10 mouse cellular contexts compared by ENCODE assay signal in genomic region chr17:27610679-27611518, GRCm38 (mm10). TPM values are rescaled to one million over a fixed set of nuclear protein-coding genes. Genes with fewer than 3 reads are reported as not detected.
A peak's percentile ranks its signal among the peaks of the same experiment; 100 is the strongest.
DNase-seq lines count a peak whose midpoint lies in the region; ATAC-seq and TF ChIP-seq lines count a peak whose summit lies in the region.
"Had no signal": no experiment of that assay in that cellular context is flagged by ENCODE, and none has a peak within 500 bp of the region (broad histone marks: within the 10 kb centered on the region; RNA-seq: fewer than 3 reads in every experiment).

No protein-coding gene starts in this region.

- H3K27ac ChIP-seq in heart, embryonic 10.5 days = peak overlapping the region; percentile 42; the same call in 1 of the 2 replicates
- 0 out of 2 replicates have a peak overlapping the region, but pooled peaks have one; percentile 4 for H3K27ac ChIP-seq in midbrain, embryonic 12.5 days (replicated peaks)
- no peak overlapping the region for H3K27ac ChIP-seq in midbrain, embryonic 10.5 days (replicated peaks)
- no peak overlapping the region for H3K27ac ChIP-seq in stomach, postnatal 0 days (replicated peaks)
- H3K27ac ChIP-seq: liver, embryonic 15.5 days had no signal

- H3K9ac ChIP-seq in midbrain, embryonic 12.5 days (replicated peaks) = no peak overlapping the region
- no peak overlapping the region for H3K9ac ChIP-seq in stomach, postnatal 0 days (ENCODE audit: low read length)
- H3K9ac ChIP-seq: liver, embryonic 15.5 days had no signal

- TF ChIP-seq CTCF in stomach, postnatal 0 days (IDR thresholded peaks at IDR 0.05; ENCODE audit: low read depth) = no peak

- 61% methylated on average over 10 of the region's 10 CpGs for WGBS in heart, embryonic 10.5 days
- 87% methylated on average over 10 of the region's 10 CpGs for WGBS in midbrain, embryonic 12.5 days
- WGBS in midbrain, embryonic 10.5 days = 89% methylated on average over 10 of the region's 10 CpGs
- 72% methylated on average over 10 of the region's 10 CpGs for WGBS in stomach, postnatal 0 days

- no peak for TF ChIP-seq EP300 in stomach, postnatal 0 days (optimal IDR thresholded peaks at IDR 0.05)

- H3K36me3 ChIP-seq in heart, embryonic 10.5 days = peaks cover 11% of the 10 kb centered on the region
- H3K36me3 ChIP-seq in midbrain, embryonic 12.5 days = peaks cover 5% of the 10 kb centered on the region
- H3K36me3 ChIP-seq in midbrain, embryonic 10.5 days = peaks cover 48% of the 10 kb centered on the region
- H3K36me3 ChIP-seq in stomach, postnatal 0 days (ENCODE audit: control insufficient read depth, insufficient read depth, low read length) = no peaks in the 10 kb centered on the region; the same call in 1 of the 2 replicates

- DNase-seq in heart, embryonic 10.5 days (ENCODE audit: low spot score) = no peak
- DNase-seq in heart, adult 9 months (ENCODE audit: low spot score in 2 of 2) = no peak
- no peak for DNase-seq in midbrain, embryonic 10.5 days (ENCODE audit: low spot score)
- peak; percentile 80 to 88 for DNase-seq in left cerebral cortex, postnatal 14 days (ENCODE audit: low spot score in 2 of 2)
- DNase-seq in stomach, postnatal 0 days (ENCODE audit: low spot score) = no peak
- no peak for DNase-seq in embryo, embryonic 10 days (ENCODE audit: low spot score)
- DNase-seq in MN1 (ENCODE audit: low spot score) = no peak
- DNase-seq: adrenal gland, adult 8-10 months had no signal

- no peaks in the 10 kb centered on the region for H3K27me3 ChIP-seq in heart, embryonic 10.5 days (ENCODE audit: insufficient read depth, poor library complexity, severe bottlenecking)
- H3K27me3 ChIP-seq in midbrain, embryonic 12.5 days = no peaks in the 10 kb centered on the region
- H3K27me3 ChIP-seq in midbrain, embryonic 10.5 days (ENCODE audit: low read depth, poor library complexity, severe bottlenecking) = no peaks in the 10 kb centered on the region
- H3K27me3 ChIP-seq in stomach, postnatal 0 days (ENCODE audit: control insufficient read depth, insufficient read depth, low read length) = no peaks in the 10 kb centered on the region
- H3K27me3 ChIP-seq: liver, embryonic 15.5 days had no signal

- peaks cover 68% of the 10 kb centered on the region for H3K4me1 ChIP-seq in heart, embryonic 10.5 days
- peaks cover 25% of the 10 kb centered on the region for H3K4me1 ChIP-seq in midbrain, embryonic 12.5 days
- peaks cover 30% of the 10 kb centered on the region for H3K4me1 ChIP-seq in midbrain, embryonic 10.5 days
- no peaks in the 10 kb centered on the region for H3K4me1 ChIP-seq in stomach, postnatal 0 days (replicated peaks; ENCODE audit: control insufficient read depth, insufficient read depth)

- intact Hi-C loops in left cerebral cortex, postnatal 14 days (cut with DNase I) = no loop called here

- no peak for ATAC-seq in midbrain, embryonic 12.5 days (ENCODE audit: low FRiP score, low read depth)
- no peak for ATAC-seq in stomach, postnatal 0 days (ENCODE audit: low FRiP score, low TSS enrichment)

- no peak overlapping the region for H3K4me3 ChIP-seq in heart, embryonic 10.5 days
- no peak overlapping the region for H3K4me3 ChIP-seq in midbrain, embryonic 12.5 days
- H3K4me3 ChIP-seq in midbrain, embryonic 10.5 days = no peak overlapping the region
- no peak overlapping the region for H3K4me3 ChIP-seq in stomach, postnatal 0 days (ENCODE audit: low read depth, low read length)
- H3K4me3 ChIP-seq: liver, embryonic 15.5 days had no signal

- H3K9me3 ChIP-seq in heart, embryonic 10.5 days = no peaks in the 10 kb centered on the region
- H3K9me3 ChIP-seq in midbrain, embryonic 12.5 days = no peaks in the 10 kb centered on the region
- no peaks in the 10 kb centered on the region for H3K9me3 ChIP-seq in midbrain, embryonic 10.5 days (replicated peaks)
- H3K9me3 ChIP-seq in stomach, postnatal 0 days (ENCODE audit: control insufficient read depth, low read length) = no peaks in the 10 kb centered on the region
- H3K9me3 ChIP-seq: liver, embryonic 15.5 days had no signal

- H3K4me2 ChIP-seq in midbrain, embryonic 12.5 days (replicated peaks) = no peak overlapping the region
- no peak overlapping the region for H3K4me2 ChIP-seq in stomach, postnatal 0 days (replicated peaks; ENCODE audit: low read depth)
- H3K4me2 ChIP-seq: liver, embryonic 15.5 days had no signal

RNA-seq across cellular contexts. Expression of gene Nudt3, which starts 12.4 kb away (rescaled TPM):
- 89.7 and 107 TPM in 2 replicates for polyA plus RNA-seq in heart, embryonic 10.5 days (2016; fragmentation: Nextera tagmentation; extraction: Ambion mirVana)
- polyA plus RNA-seq in midbrain, embryonic 12.5 days (2016; fragmentation: Nextera tagmentation; extraction: Ambion mirVana) = 189 and 196 TPM in 2 replicates
- 90.0 and 109 TPM in 2 replicates for polyA plus RNA-seq in midbrain, embryonic 10.5 days (2016; fragmentation: Nextera tagmentation; extraction: Ambion mirVana)
- 100 to 1,000 TPM; 514 to 519 TPM for total RNA-seq in left cerebral cortex, postnatal 14 days (2021)
- 40.6 and 43.9 TPM in 2 replicates for polyA plus RNA-seq in stomach, postnatal 0 days (2015; fragmentation: Nextera tagmentation; extraction: Ambion mirVana)

RNA-seq across cellular contexts. Expression of gene RPS10-NUDT3, which starts 24.1 kb away (rescaled TPM):
- not detected in 2 replicates for polyA plus RNA-seq in heart, embryonic 10.5 days (2016; fragmentation: Nextera tagmentation; extraction: Ambion mirVana)
- not detected in 2 replicates for polyA plus RNA-seq in midbrain, embryonic 12.5 days (2016; fragmentation: Nextera tagmentation; extraction: Ambion mirVana)
- polyA plus RNA-seq in midbrain, embryonic 10.5 days (2016; fragmentation: Nextera tagmentation; extraction: Ambion mirVana) = not detected in 2 replicates
- not detected for total RNA-seq in left cerebral cortex, postnatal 14 days (2021)
- polyA plus RNA-seq in stomach, postnatal 0 days (2015; fragmentation: Nextera tagmentation; extraction: Ambion mirVana) = not detected in 2 replicates
- total RNA-seq: adrenal gland, adult 8-10 months had no signal
- polyA plus RNA-seq: liver, embryonic 15.5 days had no signal

RNA-seq across cellular contexts. Expression of gene Rps10, which starts 25.6 kb away (rescaled TPM):
- 629 and 734 TPM in 2 replicates for polyA plus RNA-seq in heart, embryonic 10.5 days (2016; fragmentation: Nextera tagmentation; extraction: Ambion mirVana)
- 694 and 702 TPM in 2 replicates for polyA plus RNA-seq in midbrain, embryonic 12.5 days (2016; fragmentation: Nextera tagmentation; extraction: Ambion mirVana)
- 731 and 876 TPM in 2 replicates for polyA plus RNA-seq in midbrain, embryonic 10.5 days (2016; fragmentation: Nextera tagmentation; extraction: Ambion mirVana)
- 100 to 1,000 TPM; 387 to 414 TPM for total RNA-seq in left cerebral cortex, postnatal 14 days (2021)
- 828 and 879 TPM in 2 replicates for polyA plus RNA-seq in stomach, postnatal 0 days (2015; fragmentation: Nextera tagmentation; extraction: Ambion mirVana)

RNA-seq across cellular contexts. Expression of gene Pacsin1, which starts 44.4 kb away (rescaled TPM):
- polyA plus RNA-seq in heart, embryonic 10.5 days (2016; fragmentation: Nextera tagmentation; extraction: Ambion mirVana) = 2.1 and 3.3 TPM in 2 replicates
- polyA plus RNA-seq in midbrain, embryonic 12.5 days (2016; fragmentation: Nextera tagmentation; extraction: Ambion mirVana) = 6.3 and 6.7 TPM in 2 replicates
- polyA plus RNA-seq in midbrain, embryonic 10.5 days (2016; fragmentation: Nextera tagmentation; extraction: Ambion mirVana) = 3.1 and 3.3 TPM in 2 replicates
- total RNA-seq in left cerebral cortex, postnatal 14 days (2021) = 100 to 1,000 TPM; 349 to 352 TPM
- 1.2 and 1.4 TPM in 2 replicates for polyA plus RNA-seq in stomach, postnatal 0 days (2015; fragmentation: Nextera tagmentation; extraction: Ambion mirVana)

RNA-seq across cellular contexts. Expression of gene AI413582, which starts 45.3 kb away (rescaled TPM):
- polyA plus RNA-seq in heart, embryonic 10.5 days (2016; fragmentation: Nextera tagmentation; extraction: Ambion mirVana) = 19.7 and 21.0 TPM in 2 replicates
- 18.9 and 20.7 TPM in 2 replicates for polyA plus RNA-seq in midbrain, embryonic 12.5 days (2016; fragmentation: Nextera tagmentation; extraction: Ambion mirVana)
- 16.4 and 19.2 TPM in 2 replicates for polyA plus RNA-seq in midbrain, embryonic 10.5 days (2016; fragmentation: Nextera tagmentation; extraction: Ambion mirVana)
- total RNA-seq in left cerebral cortex, postnatal 14 days (2021) = 10 to 100 TPM; 92.2 to 97.5 TPM
- 37.1 and 37.7 TPM in 2 replicates for polyA plus RNA-seq in stomach, postnatal 0 days (2015; fragmentation: Nextera tagmentation; extraction: Ambion mirVana)

Comparison
In these comparisons a context has a peak if more than half of its experiments do, and no peak if none do; other contexts are left out.
1. H3K27ac ChIP-seq: peak in heart, embryonic 10.5 days (single experiment) and midbrain, embryonic 12.5 days (single experiment); none in midbrain, embryonic 10.5 days (single experiment) and stomach, postnatal 0 days (single experiment).
2. DNase-seq: peak in left cerebral cortex, postnatal 14 days (2 of 2); none in heart, embryonic 10.5 days (single experiment), heart, adult 9 months (0 of 2), midbrain, embryonic 10.5 days (single experiment), stomach, postnatal 0 days (single experiment), embryo, embryonic 10 days (single experiment) and MN1 (single experiment).